Mouse (Mus musculus) neural tube, embryonic 11.5 days (tissue): ENCODE results near the gene Slc29a1. TPM values are rescaled to one million over a fixed set of nuclear protein-coding genes. Genes with fewer than 3 reads are reported as not detected.

ENCODE experiments used
- ATAC-seq: fragments of 200-750 bp; cut with Nextera tagmentation; 2 replicates; pipeline ENCODE4 v1.8.0; 2017; ENCODE audit warnings: moderate number of reproducible peaks, mild to moderate bottlenecking, moderate TSS enrichment, moderate library complexity; ENCODE audit not compliant: insufficient read depth, low FRiP score, low TSS enrichment
- DNase-seq: peaks from one replicate; pipeline ENCODE4 v3.0.0-alpha.2; 2015; ENCODE audit warnings: low spot score
- H3K27ac ChIP-seq: fragments of 300-500 bp; sonication (generic); 2 replicates; pipeline ENCODE4 v1.5.1; 2014; ENCODE audit warnings: low read depth, mild to moderate bottlenecking, low read length
- H3K27me3 ChIP-seq: fragments of 300-500 bp; sonication (generic); 2 replicates; pipeline ENCODE4 v1.6.1; 2014; ENCODE audit warnings: mild to moderate bottlenecking, low read length, mixed read lengths; ENCODE audit not compliant: control insufficient read depth, insufficient read depth
- H3K36me3 ChIP-seq: fragments of 300-500 bp; sonication (generic); 2 replicates; pipeline ENCODE4 v1.6.1; 2014; ENCODE audit warnings: mild to moderate bottlenecking, low read length, moderate library complexity, mixed read lengths; ENCODE audit not compliant: control insufficient read depth, insufficient read depth
- H3K4me1 ChIP-seq: fragments of 300-500 bp; sonication (generic); 2 replicates; pipeline ENCODE4 v1.6.1; 2014; ENCODE audit warnings: low read length, mixed read lengths; ENCODE audit not compliant: control insufficient read depth, insufficient read depth
- H3K4me2 ChIP-seq: fragments of 300-500 bp; sonication (generic); 2 replicates; pipeline ENCODE4 v1.6.1; 2014; ENCODE audit warnings: low read depth, mild to moderate bottlenecking, moderate library complexity
- H3K4me3 ChIP-seq: fragments of 300-500 bp; sonication (generic); 2 replicates; pipeline ENCODE4 v1.5.1; 2014; ENCODE audit warnings: low read depth, low read length
- H3K9ac ChIP-seq: fragments of 300-500 bp; sonication (generic); 2 replicates; pipeline ENCODE4 v1.6.1; 2014; ENCODE audit warnings: mild to moderate bottlenecking, low read length
- H3K9me3 ChIP-seq: fragments of 300-500 bp; sonication (generic); 2 replicates; pipeline ENCODE4 v1.6.1; 2016; ENCODE audit warnings: low read length; ENCODE audit not compliant: control insufficient read depth
- WGBS: fragments of 180-500 bp; shearing (Covaris S2); extraction: QIAGEN DNeasy Blood & Tissue Kit; methylation state at CpG from one replicate; pipeline ENCODE4 v1.1.7; 2014; 5-methylcytosine and 5-hydroxymethylcytosine counted together
- polyA plus RNA-seq: library from polyadenylated mRNA; unstranded; fragments of >200 nt; fragmentation: Nextera tagmentation; extraction: Ambion mirVana; gene quantifications from 2 replicates; pipeline ENCODE4 v1.2.1, GENCODE M21; 2014

Slc29a1 gene
- polyA plus RNA-seq, 1 experiment from 2014 or later = 48.7 TPM

- Histone ChIP-seq H3K4me1 (peaks cover 6% of the 10 kb centered on the region), H3K9ac (no peak overlapping the region), H3K36me3 (no peaks in the 10 kb centered on the region), H3K27ac (no peak overlapping the region), H3K4me2 (no peak overlapping the region), H3K27me3 (no peaks in the 10 kb centered on the region; the same call in 1 of the 2 replicates), H3K4me3 (no peak overlapping the region), H3K9me3 (no peaks in the 10 kb centered on the region)
- DNase-seq (no peak), ATAC-seq (no peak)
- 90% methylated on average over 8 of the region's 8 CpGs for WGBS
Observed at GRCm38 (mm10) chr17:45589844-45590243, 9.6 kb downstream of the Slc29a1 start.

- Histone ChIP-seq H3K4me3 (no peak overlapping the region), H3K4me1 (peaks cover 5% of the 10 kb centered on the region)
- DNase-seq = no peak
Observed at GRCm38 (mm10) chr17:45589236-45589635, 10.2 kb downstream of the Slc29a1 start.

GRCm38 (mm10) chr17:45588370-45588769, 11.0 kb downstream of the Slc29a1 start:
- Histone ChIP-seq H3K4me2 (no peak overlapping the region), H3K4me3 (no peak overlapping the region), H3K27me3 (no peaks in the 10 kb centered on the region), H3K9ac (no peak overlapping the region), H3K9me3 (no peaks in the 10 kb centered on the region), H3K27ac (no peak overlapping the region), H3K4me1 (peaks cover 5% of the 10 kb centered on the region), H3K36me3 (no peaks in the 10 kb centered on the region)
- WGBS = 82% methylated on average over 7 of the region's 7 CpGs
- DNase-seq (no peak), ATAC-seq (no peak)

More at GRCm38 (mm10) chr17:45589236-45589635, 10.2 kb downstream of the Slc29a1 start:
- no peaks in the 10 kb centered on the region for H3K36me3 ChIP-seq
- 93% methylated on average over 7 of the region's 7 CpGs for WGBS
- no peaks in the 10 kb centered on the region for H3K27me3 ChIP-seq
- no peak overlapping the region for H3K4me2 ChIP-seq
- H3K27ac ChIP-seq = no peak overlapping the region
- no peak for ATAC-seq
- H3K9ac ChIP-seq = no peak overlapping the region
- no peaks in the 10 kb centered on the region for H3K9me3 ChIP-seq

- Histone ChIP-seq H3K27ac (no peak overlapping the region), H3K4me2 (no peak overlapping the region)
- no peak for ATAC-seq
Observed at GRCm38 (mm10) chr17:45586449-45586837, 13.0 kb downstream of the Slc29a1 start.

GRCm38 (mm10) chr17:45585725-45586448, 13.5 kb downstream of the Slc29a1 start:
- no peak for ATAC-seq
- H3K36me3 ChIP-seq = no peaks in the 10 kb centered on the region
- no peak overlapping the region for H3K4me3 ChIP-seq
- no peaks in the 10 kb centered on the region for H3K9me3 ChIP-seq
- H3K4me2 ChIP-seq = no peak overlapping the region
- no peak for DNase-seq
- H3K4me1 ChIP-seq = peaks cover 8% of the 10 kb centered on the region; the same call in 1 of the 2 replicates
- H3K27ac ChIP-seq = peak overlapping the region; percentile 34; the same call in 1 of the 2 replicates
- H3K27me3 ChIP-seq = no peaks in the 10 kb centered on the region
- no peak overlapping the region for H3K9ac ChIP-seq
- WGBS = 76% methylated on average over 23 of the region's 23 CpGs

More at GRCm38 (mm10) chr17:45586449-45586837, 13.0 kb downstream of the Slc29a1 start:
- Histone ChIP-seq H3K36me3 (no peaks in the 10 kb centered on the region), H3K9ac (no peak overlapping the region), H3K27me3 (no peaks in the 10 kb centered on the region), H3K4me3 (no peak overlapping the region), H3K9me3 (no peaks in the 10 kb centered on the region), H3K4me1 (peaks cover 5% of the 10 kb centered on the region; the same call in 1 of the 2 replicates)
- WGBS = 94% methylated on average over 3 of the region's 3 CpGs
- DNase-seq = no peak

- H3K4me1 ChIP-seq = peaks cover 8% of the 10 kb centered on the region; the same call in 1 of the 2 replicates
- H3K4me2 ChIP-seq = no peak overlapping the region
- H3K4me3 ChIP-seq = no peak overlapping the region
- H3K9me3 ChIP-seq = no peaks in the 10 kb centered on the region
- no peaks in the 10 kb centered on the region for H3K27me3 ChIP-seq
- ATAC-seq (peak; percentile 55), DNase-seq (peak; percentile 81)
- peak overlapping the region; percentile 34; the same call in 1 of the 2 replicates for H3K27ac ChIP-seq
- 33% methylated on average over 14 of the region's 14 CpGs for WGBS
- H3K36me3 ChIP-seq = no peaks in the 10 kb centered on the region
- no peak overlapping the region for H3K9ac ChIP-seq
Observed at GRCm38 (mm10) chr17:45584939-45585678, 14.3 kb downstream of the Slc29a1 start.

- DNase-seq = no peak
- Histone ChIP-seq H3K4me1 (peaks cover 8% of the 10 kb centered on the region; the same call in 1 of the 2 replicates), H3K4me2 (no peak overlapping the region), H3K9me3 (no peaks in the 10 kb centered on the region), H3K27ac (0 out of 2 replicates have a peak overlapping the region, but pooled peaks have one; percentile 34), H3K9ac (no peak overlapping the region), H3K4me3 (no peak overlapping the region), H3K27me3 (no peaks in the 10 kb centered on the region), H3K36me3 (no peaks in the 10 kb centered on the region)
- ATAC-seq = peak; percentile 14; the same call in 1 of the 2 replicates
- 43% methylated on average over 12 of the region's 12 CpGs for WGBS
Observed at GRCm38 (mm10) chr17:45584096-45584896, 15.1 kb downstream of the Slc29a1 start.

GRCm38 (mm10) chr17:45582715-45583355, 16.6 kb downstream of the Slc29a1 start:
- peaks cover 8% of the 10 kb centered on the region; the same call in 1 of the 2 replicates for H3K4me1 ChIP-seq
- no peak overlapping the region for H3K4me3 ChIP-seq
- H3K36me3 ChIP-seq = no peaks in the 10 kb centered on the region
- no peak overlapping the region for H3K27ac ChIP-seq
- no peaks in the 10 kb centered on the region for H3K9me3 ChIP-seq
- H3K9ac ChIP-seq = no peak overlapping the region
- WGBS = 75% methylated on average over 6 of the region's 6 CpGs
- no peak for DNase-seq
- no peak for ATAC-seq
- no peak overlapping the region for H3K4me2 ChIP-seq
- no peaks in the 10 kb centered on the region for H3K27me3 ChIP-seq
